9 mouse cellular contexts compared by ENCODE assay signal in genomic region chr4:115133085-115133484, GRCm38 (mm10). TPM values are rescaled to one million over a fixed set of nuclear protein-coding genes. Genes with fewer than 3 reads are reported as not detected.
DNase-seq lines count a peak whose midpoint lies in the region; ATAC-seq and TF ChIP-seq lines count a peak whose summit lies in the region.
"Had no signal": no experiment of that assay in that cellular context is flagged by ENCODE, and none has a peak within 500 bp of the region (broad histone marks: within the 10 kb centered on the region; RNA-seq: fewer than 3 reads in every experiment).

No protein-coding gene starts in this region.

- no peaks in the 10 kb centered on the region for H3K9me3 ChIP-seq in heart, embryonic 13.5 days
- no peaks in the 10 kb centered on the region for H3K9me3 ChIP-seq in midbrain, embryonic 10.5 days (replicated peaks)

- H3K4me1 ChIP-seq in heart, embryonic 13.5 days, result peaks cover 14% of the 10 kb centered on the region
- peaks cover 8% of the 10 kb centered on the region for H3K4me1 ChIP-seq in midbrain, embryonic 10.5 days

- no peak overlapping the region for H3K27ac ChIP-seq in heart, embryonic 13.5 days (replicated peaks)
- no peak overlapping the region for H3K27ac ChIP-seq in midbrain, embryonic 10.5 days (replicated peaks)
- H3K27ac ChIP-seq in gastrocnemius, adult 2 months, result no peak overlapping the region

- no peaks in the 10 kb centered on the region for H3K36me3 ChIP-seq in heart, embryonic 13.5 days
- H3K36me3 ChIP-seq in midbrain, embryonic 10.5 days, result no peaks in the 10 kb centered on the region

- WGBS in heart, embryonic 13.5 days, result 1% methylated on average over 5 of the region's 5 CpGs
- 8% methylated on average over 5 of the region's 5 CpGs for WGBS in midbrain, embryonic 10.5 days

- no peak overlapping the region for H3K9ac ChIP-seq in heart, embryonic 13.5 days

- TF ChIP-seq CTCF in gastrocnemius, adult 2 months (IDR thresholded peaks at IDR 0.05), result no peak

- intact Hi-C loops in heart, postnatal 36 days (cut with DNase I), result no loop called here
- intact Hi-C loops in gastrocnemius, adult 2 months (cut with DNase I), result no loop called here

- H3K4me2 ChIP-seq in heart, embryonic 13.5 days, result peak overlapping the region; percentile 63

- peaks cover 36% of the 10 kb centered on the region for H3K27me3 ChIP-seq in heart, embryonic 13.5 days (replicated peaks)
- H3K27me3 ChIP-seq in midbrain, embryonic 10.5 days (ENCODE audit: low read depth, poor library complexity, severe bottlenecking), result peaks cover 30% of the 10 kb centered on the region

- no peak for ATAC-seq in heart, embryonic 13.5 days (ENCODE audit: extremely low read depth, insufficient number of reproducible peaks, low FRiP score, low TSS enrichment)
- peak; percentile 63 for ATAC-seq in frontal cortex, adult (ENCODE audit: low TSS enrichment)
- no peak for ATAC-seq in inflammation-experienced regulatory T-cells, adult 6 months

- no peak for DNase-seq in heart, postnatal 36 days
- peak; percentile 61 for DNase-seq in brain, adult 2 months (ENCODE audit: low read depth, low spot score)
- DNase-seq in midbrain, embryonic 10.5 days (ENCODE audit: low spot score), result no peak
- DNase-seq in gastrocnemius, adult 2 months, result no peak
- no peak for DNase-seq in kidney, adult 9 months
- DNase-seq: spleen, adult 18-20 months had no signal

- peak overlapping the region; percentile 27; the same call in 1 of the 2 replicates for H3K4me3 ChIP-seq in heart, embryonic 13.5 days
- H3K4me3 ChIP-seq in midbrain, embryonic 10.5 days, result peak overlapping the region; percentile 62
- H3K4me3 ChIP-seq in gastrocnemius, adult 2 months, result no peak overlapping the region

RNA-seq across cellular contexts. Expression of gene Cyp4x1, which starts 1.0 kb away (rescaled TPM):
- 0.04 and 0.08 TPM in 2 replicates for polyA plus RNA-seq in heart, embryonic 13.5 days (2015; fragmentation: Nextera tagmentation; extraction: Ambion mirVana)
- total RNA-seq in heart, postnatal 36 days (2021), result not detected
- 0.51 and 0.71 TPM in 2 replicates for polyA plus RNA-seq in midbrain, embryonic 10.5 days (2016; fragmentation: Nextera tagmentation; extraction: Ambion mirVana)
- total RNA-seq in gastrocnemius, adult 2 months (2021), result not detected
- polyA plus RNA-seq in inflammation-experienced regulatory T-cells, adult 6 months (2017; shearing (Covaris generic)), result under 1 TPM in 2 of 3 experiments, not detected in 1; 0.09 to 0.16 TPM

RNA-seq across cellular contexts. Expression of gene Pdzk1ip1, which starts 44.6 kb away (rescaled TPM):
- polyA plus RNA-seq in heart, embryonic 13.5 days (2015; fragmentation: Nextera tagmentation; extraction: Ambion mirVana), result 23.4 and 42.7 TPM in 2 replicates
- not detected for total RNA-seq in heart, postnatal 36 days (2021)
- polyA plus RNA-seq in midbrain, embryonic 10.5 days (2016; fragmentation: Nextera tagmentation; extraction: Ambion mirVana), result 7.9 and 9.5 TPM in 2 replicates
- not detected for total RNA-seq in gastrocnemius, adult 2 months (2021)
- polyA plus RNA-seq in inflammation-experienced regulatory T-cells, adult 6 months (2017; shearing (Covaris generic)), result 10 to 100 TPM in 2 of 3 experiments, 1 to 10 TPM in 1; 9.1 to 42.2 (median 33.9) TPM
